Mouse (Mus musculus): ENCODE measurements at regions not wholly inside any gene's neighbourhood (a gene's known extent, or its start where the extent isn't known, plus 50 kb on each side); places are given as distances from the start of the nearest gene placed in this dataset.
A peak's percentile ranks its signal among the peaks of the same experiment; 100 is the strongest.

- no peak for DNase-seq
Observed at GRCm38 (mm10) chr14:17234898-17235297, 415.9 kb upstream of the Rarb start.

GRCm38 (mm10) chr14:17211502-17211901, 392.5 kb upstream of the Rarb start:
- no peak for DNase-seq

DNA sequence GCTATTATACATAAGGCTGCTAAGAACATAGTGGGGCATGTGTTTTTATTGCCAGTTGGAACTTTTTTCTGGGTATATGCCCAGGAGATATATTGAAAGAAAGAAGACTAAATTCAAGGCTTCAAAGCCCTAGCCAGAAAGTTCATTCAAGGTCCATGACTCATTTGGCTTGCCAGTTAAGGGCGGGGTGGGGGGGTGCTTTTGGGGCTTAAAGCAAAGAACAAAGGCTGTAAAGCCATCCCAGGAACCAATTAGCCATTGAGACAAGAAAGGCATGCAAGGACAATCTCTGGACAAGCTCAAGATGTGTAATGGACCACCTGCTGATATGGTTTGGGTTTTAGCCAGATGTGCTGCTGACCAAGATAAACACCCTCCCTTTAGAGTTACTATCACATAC, 386.7 kb upstream of the Rarb start:
- DNase-seq, result no peak

- no peak for DNase-seq
Observed at GRCm38 (mm10) chr14:17203251-17204015, 384.5 kb upstream of the Rarb start.

DNA sequence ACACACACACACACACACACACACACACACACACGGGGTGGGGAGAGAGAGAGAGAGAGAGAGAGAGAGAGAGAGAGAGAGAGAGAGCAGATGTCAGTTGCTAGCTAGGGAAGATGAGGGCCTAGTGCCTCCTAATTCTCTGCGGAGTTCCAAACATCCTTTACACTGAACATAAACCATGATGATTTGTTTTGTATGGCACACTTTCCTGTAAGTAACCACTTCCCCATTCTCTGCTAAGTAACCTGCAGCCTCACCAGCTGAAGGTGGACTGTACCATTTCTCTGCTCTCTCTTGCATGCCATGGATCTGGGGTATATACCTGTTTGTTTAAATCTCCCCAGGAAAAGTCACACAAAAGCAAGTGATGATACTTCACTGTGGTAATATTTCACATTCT, 374.0 kb upstream of the Rarb start:
- DNase-seq, result no peak

DNA sequence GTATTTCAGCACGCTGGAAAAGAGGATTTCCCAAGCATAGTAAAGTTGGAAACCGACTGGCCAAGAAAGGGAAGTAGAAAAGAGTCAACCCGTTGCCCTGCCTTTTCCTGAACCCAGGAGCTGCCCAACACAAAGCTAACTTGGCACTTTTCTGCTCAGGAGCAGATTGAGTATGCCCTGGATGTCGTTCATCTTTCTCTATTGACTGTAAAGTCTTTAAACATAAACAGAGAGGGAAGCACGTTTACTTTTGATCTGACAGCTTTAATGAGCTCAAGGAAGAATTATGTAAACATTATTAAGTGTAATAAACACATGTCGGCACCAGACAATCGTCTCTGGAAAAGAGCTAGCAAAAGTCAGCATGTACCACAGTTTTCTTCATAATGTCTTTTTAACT, 354.3 kb upstream of the Rarb start:
- DNase-seq, result no peak

- DNase-seq, result peak; percentile 41
Observed at GRCm38 (mm10) chr14:17172330-17173110, 353.6 kb upstream of the Rarb start.

GRCm38 (mm10) chr14:17171896-17172295, 352.9 kb upstream of the Rarb start:
- DNase-seq, result no peak

GRCm38 (mm10) chr14:17158324-17158723, 339.4 kb upstream of the Rarb start:
- no peak for DNase-seq

GRCm38 (mm10) chr14:17156402-17156954, 337.5 kb upstream of the Rarb start:
- no peak for DNase-seq

DNA sequence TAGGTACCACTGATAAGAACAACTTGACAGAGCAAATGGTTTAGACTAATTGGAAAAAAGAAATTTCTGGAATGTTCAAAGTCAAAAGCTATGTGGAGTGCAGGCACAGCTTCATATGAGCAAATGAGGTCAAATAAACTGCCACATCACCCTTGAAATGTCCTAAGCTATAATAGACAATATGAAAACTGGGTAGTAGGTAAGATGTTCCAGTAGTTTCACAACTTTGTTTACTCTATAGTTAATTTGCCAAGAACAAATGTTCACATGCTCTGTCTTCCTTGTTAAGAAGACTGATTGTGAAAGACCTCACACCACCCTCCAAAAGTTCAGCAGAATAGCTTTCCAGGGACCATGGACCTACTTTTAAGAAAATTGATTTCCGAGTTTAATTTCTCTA, 301.7 kb upstream of the Rarb start:
- DNase-seq, result no peak

DNA sequence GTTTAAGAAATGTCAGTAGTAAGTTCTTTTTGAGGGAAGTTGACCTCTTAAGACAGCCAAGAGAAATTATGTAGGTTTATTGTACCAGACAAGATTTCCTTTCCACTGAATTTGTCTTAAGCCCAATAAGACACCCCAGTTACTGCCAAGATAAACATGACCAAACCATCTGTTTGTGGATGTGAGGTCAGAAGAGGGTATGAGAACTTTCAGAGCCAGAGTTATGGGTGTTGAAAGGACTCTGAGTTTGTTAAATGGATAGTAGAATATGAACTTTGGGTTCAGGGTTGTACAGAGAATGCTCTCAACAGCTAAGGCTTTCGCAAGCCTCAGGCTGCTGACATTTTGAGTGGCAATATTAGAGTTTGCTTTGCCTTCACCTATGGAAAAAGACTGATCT, 287.7 kb upstream of the Rarb start:
- no peak for DNase-seq

- no peak for DNase-seq
Observed at GRCm38 (mm10) chr14:17102486-17102885, 283.5 kb upstream of the Rarb start.

DNA sequence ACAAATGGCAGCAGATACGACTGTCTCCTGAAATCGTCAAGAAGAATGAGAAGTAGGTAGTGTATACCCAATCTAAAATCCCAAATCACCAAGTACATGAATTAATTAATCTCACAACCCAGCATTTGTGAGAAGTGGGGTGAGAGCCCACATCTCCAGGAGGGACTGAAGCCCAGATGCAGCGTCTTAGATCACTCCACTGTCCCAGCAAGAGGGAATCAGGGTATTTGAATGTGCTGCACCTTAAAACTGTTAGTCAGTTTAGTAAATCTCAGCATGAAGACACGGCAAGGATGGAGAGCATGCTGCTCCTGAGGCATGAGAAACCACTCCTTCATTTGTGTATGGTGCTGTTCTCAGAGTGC, 271.6 kb upstream of the Rarb start:
- DNase-seq, result no peak

- no peak for DNase-seq
Observed at GRCm38 (mm10) chr14:17089640-17090572, 270.9 kb upstream of the Rarb start.

DNA sequence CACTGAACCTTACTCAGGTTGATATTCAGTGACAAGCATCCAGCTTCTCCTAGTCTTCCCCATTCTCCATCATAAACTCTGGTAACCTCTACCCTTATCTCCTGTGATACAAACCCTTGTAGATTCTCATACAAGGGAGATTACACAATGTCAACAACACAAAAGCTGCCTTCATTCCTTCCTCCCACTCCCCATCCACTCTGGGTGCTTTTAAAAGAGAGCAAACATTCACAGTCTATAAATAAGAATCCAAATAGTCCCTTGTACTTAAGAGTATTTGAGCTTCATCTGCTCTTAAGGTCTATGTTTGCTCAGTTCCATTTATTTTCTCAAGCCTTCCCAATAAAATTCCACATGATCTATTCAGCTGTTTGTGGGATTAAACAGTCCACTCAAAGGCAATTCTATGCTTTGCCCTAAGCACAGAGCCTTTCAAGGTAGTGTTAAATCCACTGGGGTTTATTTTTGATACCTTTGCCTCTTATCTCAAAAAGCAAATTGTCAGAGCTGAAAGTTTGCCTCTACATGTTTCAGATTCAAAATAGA, 270.2 kb upstream of the Rarb start:
- no peak for DNase-seq

DNA sequence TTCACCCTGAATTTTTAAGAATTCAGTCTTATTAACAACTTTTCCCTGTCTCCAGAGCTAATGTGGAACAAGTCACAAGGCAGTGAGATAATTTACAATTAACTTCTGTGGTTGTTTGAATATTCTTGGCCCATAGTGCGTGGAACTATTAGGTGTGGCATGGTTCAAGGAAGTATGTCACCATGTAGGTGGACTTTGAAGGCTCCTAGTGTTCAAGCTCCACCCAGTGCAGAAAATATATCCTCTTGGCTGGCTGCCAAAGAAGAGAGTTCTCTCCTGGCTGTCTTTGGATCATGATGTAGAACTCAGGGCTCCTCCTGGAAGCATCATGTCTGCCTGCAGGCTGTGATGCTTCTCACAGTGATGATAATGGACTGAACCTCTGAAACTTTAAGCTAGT, 268.9 kb upstream of the Rarb start:
- DNase-seq, result no peak

- DNase-seq, result no peak
Observed at GRCm38 (mm10) chr14:17083907-17084306, 265.0 kb upstream of the Rarb start.

GRCm38 (mm10) chr14:17081904-17082303, 262.9 kb upstream of the Rarb start:
- DNase-seq, result no peak

DNA sequence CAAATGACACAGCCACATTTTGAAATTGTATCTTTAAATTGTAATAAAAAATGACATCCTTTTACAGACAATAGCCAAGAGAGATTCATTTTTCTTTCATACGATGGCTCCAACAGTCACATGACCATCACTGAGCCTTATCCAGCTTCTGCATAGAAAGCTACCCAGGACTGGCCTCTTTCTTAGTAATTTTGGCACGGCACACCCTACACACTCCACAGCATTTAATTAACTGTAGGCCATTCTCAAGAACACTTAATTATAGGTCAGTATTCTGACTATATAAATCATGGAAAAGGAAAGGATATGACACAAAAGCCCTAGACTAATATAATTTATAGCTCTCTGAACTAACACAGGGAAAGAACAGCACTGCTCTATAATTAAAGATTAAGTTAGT, 260.6 kb upstream of the Rarb start:
- DNase-seq, result no peak

- no peak for DNase-seq
Observed at GRCm38 (mm10) chr14:17061358-17061757, 242.4 kb upstream of the Rarb start.

GRCm38 (mm10) chr14:17058438-17058837, 239.5 kb upstream of the Rarb start:
- no peak for DNase-seq
